Mouse (Mus musculus): ENCODE results near the gene C2cd4a. TPM values are rescaled to one million over a fixed set of nuclear protein-coding genes. Genes with fewer than 3 reads are reported as not detected.
A peak's percentile ranks its signal among the peaks of the same experiment; 100 is the strongest.

Gene C2cd4a
- total and polyA plus RNA-seq, 3 experiments: 7.8 to 251 (median 13.2) TPM

DNA sequence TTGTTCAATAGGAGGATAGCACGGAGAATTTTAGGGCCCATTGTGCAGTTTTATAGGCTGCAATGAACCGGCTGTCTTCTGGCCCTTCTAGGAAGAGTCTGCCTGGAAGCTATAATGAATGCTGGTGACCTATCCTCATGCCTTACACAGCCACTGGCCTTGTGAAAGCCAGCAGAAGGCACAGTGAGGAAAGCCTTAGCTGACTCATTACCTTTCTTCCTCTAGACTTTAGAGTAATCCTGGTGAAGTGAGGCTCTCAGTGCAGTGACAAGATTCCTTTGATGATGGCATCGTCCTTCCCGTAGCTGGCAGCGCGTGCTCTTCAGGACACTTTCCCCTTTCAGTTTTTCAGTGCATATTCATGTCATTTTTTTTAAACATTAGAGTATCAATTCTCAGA lies 35.3 kb upstream of the C2cd4a start:
- DNase-seq (ENCODE audit: low spot score): no peak
- TF ChIP-seq CTCF (IDR thresholded peaks at IDR 0.05; ENCODE audit: low read depth, low read length): no peak
- no peak for TF ChIP-seq POLR2AphosphoS5 (IDR thresholded peaks at IDR 0.05; ENCODE audit: insufficient replicate concordance, low read depth, low read length)
- TF ChIP-seq TAL1 (conservative IDR thresholded peaks at IDR 0.05; ENCODE audit: low read depth, low read length): no peak
- TF ChIP-seq GATA1 (IDR thresholded peaks at IDR 0.05; ENCODE audit: borderline replicate concordance, low read length): no peak
- no peak for TF ChIP-seq GATA2 (IDR thresholded peaks at IDR 0.05; ENCODE audit: borderline replicate concordance, low read depth, low read length)
- no peaks in the 10 kb centered on the region for H3K27me3 ChIP-seq (ENCODE audit: insufficient read depth, low read length)
- no peak for ATAC-seq (ENCODE audit: extremely low read depth, insufficient number of reproducible peaks, low FRiP score, poor library complexity, severe bottlenecking)
- no peak overlapping the region for H3K4me3 ChIP-seq (ENCODE audit: low read depth, low read length)
- peaks cover 79% of the 10 kb centered on the region for H3K36me3 ChIP-seq (replicated peaks)
- H3K4me1 ChIP-seq (ENCODE audit: insufficient read depth, low read depth, low read length): peaks cover 77% of the 10 kb centered on the region
- H3K9me3 ChIP-seq (replicated peaks): no peaks in the 10 kb centered on the region

DNA sequence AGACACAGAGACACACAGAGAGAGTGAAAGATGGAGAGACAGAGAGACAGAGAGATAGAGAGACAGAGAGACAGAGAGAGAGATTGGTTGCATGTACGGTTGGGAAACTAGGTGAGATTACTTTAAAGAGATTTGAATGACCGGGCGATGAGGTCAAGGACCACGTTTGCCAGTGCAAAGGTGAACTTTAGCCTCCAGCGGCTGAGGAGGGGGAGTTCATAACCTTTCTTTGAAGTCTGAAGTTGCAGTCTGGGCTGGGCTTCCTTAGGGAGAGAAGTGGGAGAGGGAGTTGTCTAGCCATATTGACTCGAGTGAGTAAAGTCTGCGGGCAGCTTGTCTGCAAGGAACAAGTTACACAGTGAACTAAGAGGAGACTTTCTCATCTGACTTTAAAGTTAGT lies 33.3 kb upstream of the C2cd4a start:
- Histone ChIP-seq H3K4me3 (ENCODE audit: low read depth, low read length) (no peak overlapping the region), H3K27me3 (ENCODE audit: insufficient read depth, low read length) (no peaks in the 10 kb centered on the region), H3K9me3 (replicated peaks) (no peaks in the 10 kb centered on the region), H3K4me1 (ENCODE audit: insufficient read depth, low read depth, low read length) (peaks cover 77% of the 10 kb centered on the region), H3K36me3 (replicated peaks) (peaks cover 75% of the 10 kb centered on the region)
- TF ChIP-seq POLR2AphosphoS5 (IDR thresholded peaks at IDR 0.05; ENCODE audit: insufficient replicate concordance, low read depth, low read length) (no peak), TAL1 (conservative IDR thresholded peaks at IDR 0.05; ENCODE audit: low read depth, low read length) (no peak), GATA2 (IDR thresholded peaks at IDR 0.05; ENCODE audit: borderline replicate concordance, low read depth, low read length) (no peak), CTCF (IDR thresholded peaks at IDR 0.05; ENCODE audit: low read depth, low read length) (no peak), GATA1 (IDR thresholded peaks at IDR 0.05; ENCODE audit: borderline replicate concordance, low read length) (no peak)
- no peak for ATAC-seq (ENCODE audit: extremely low read depth, insufficient number of reproducible peaks, low FRiP score, poor library complexity, severe bottlenecking)
- no peak for DNase-seq (ENCODE audit: low spot score)

DNA sequence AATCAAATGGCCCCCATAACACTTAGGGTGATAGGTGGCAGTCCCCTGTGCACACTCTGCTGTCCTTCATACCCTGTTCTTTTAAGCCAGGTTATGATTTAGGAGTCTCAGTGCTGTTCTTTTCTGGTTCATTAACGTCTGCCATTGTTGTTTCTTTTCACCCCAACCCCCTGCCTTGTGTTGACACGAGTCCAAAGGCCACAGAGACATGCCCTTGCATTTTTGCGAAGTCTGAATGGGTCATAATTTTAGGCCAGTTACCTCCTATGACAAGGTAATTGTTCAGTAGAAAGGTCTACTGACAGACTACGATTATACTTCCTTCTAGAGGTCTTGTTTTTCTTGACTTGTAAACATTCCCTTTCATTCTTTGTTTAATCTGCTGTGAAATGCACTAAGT lies 31.9 kb upstream of the C2cd4a start:
- no peak for ATAC-seq (ENCODE audit: extremely low read depth, insufficient number of reproducible peaks, low FRiP score, poor library complexity, severe bottlenecking)
- Histone ChIP-seq H3K4me1 (ENCODE audit: insufficient read depth, low read depth, low read length) (peaks cover 74% of the 10 kb centered on the region), H3K4me3 (ENCODE audit: low read depth, low read length) (no peak overlapping the region), H3K36me3 (replicated peaks) (peaks cover 72% of the 10 kb centered on the region), H3K9me3 (replicated peaks) (no peaks in the 10 kb centered on the region), H3K27me3 (ENCODE audit: insufficient read depth, low read length) (no peaks in the 10 kb centered on the region)
- no peak for TF ChIP-seq GATA2 (IDR thresholded peaks at IDR 0.05; ENCODE audit: borderline replicate concordance, low read depth, low read length)
- TF ChIP-seq CTCF (IDR thresholded peaks at IDR 0.05; ENCODE audit: low read depth, low read length): no peak
- TF ChIP-seq TAL1 (conservative IDR thresholded peaks at IDR 0.05; ENCODE audit: low read depth, low read length): no peak
- no peak for TF ChIP-seq POLR2AphosphoS5 (IDR thresholded peaks at IDR 0.05; ENCODE audit: insufficient replicate concordance, low read depth, low read length)
- TF ChIP-seq GATA1 (IDR thresholded peaks at IDR 0.05; ENCODE audit: borderline replicate concordance, low read length): no peak
- no peak for DNase-seq (ENCODE audit: low spot score)

GRCm38 (mm10) chr9:67863332-67863731 lies 31.2 kb upstream of the C2cd4a start:
- DNase-seq (ENCODE audit: low spot score) (no peak), ATAC-seq (ENCODE audit: extremely low read depth, insufficient number of reproducible peaks, low FRiP score, poor library complexity, severe bottlenecking) (peak; percentile 40; the same call in 1 of the 2 replicates)
- Histone ChIP-seq H3K36me3 (replicated peaks) (peaks cover 74% of the 10 kb centered on the region), H3K4me3 (ENCODE audit: low read depth, low read length) (no peak overlapping the region), H3K9me3 (replicated peaks) (no peaks in the 10 kb centered on the region), H3K27me3 (ENCODE audit: insufficient read depth, low read length) (no peaks in the 10 kb centered on the region), H3K4me1 (ENCODE audit: insufficient read depth, low read depth, low read length) (peaks cover 76% of the 10 kb centered on the region)
- TF ChIP-seq TAL1 (conservative IDR thresholded peaks at IDR 0.05; ENCODE audit: low read depth, low read length) (peak; percentile 46; the same call in 1 of the 2 replicates), POLR2AphosphoS5 (IDR thresholded peaks at IDR 0.05; ENCODE audit: insufficient replicate concordance, low read depth, low read length) (no peak)

GRCm38 (mm10) chr9:67860273-67860672 lies 28.1 kb upstream of the C2cd4a start:
- peaks cover 78% of the 10 kb centered on the region for H3K36me3 ChIP-seq (replicated peaks)
- TF ChIP-seq CTCF (IDR thresholded peaks at IDR 0.05; ENCODE audit: low read depth, low read length): no peak
- TF ChIP-seq TAL1 (conservative IDR thresholded peaks at IDR 0.05; ENCODE audit: low read depth, low read length): peak; percentile 59; the same call in 1 of the 2 replicates
- no peak for TF ChIP-seq GATA1 (IDR thresholded peaks at IDR 0.05; ENCODE audit: borderline replicate concordance, low read length)
- H3K4me3 ChIP-seq (ENCODE audit: low read depth, low read length): no peak overlapping the region
- H3K4me1 ChIP-seq (ENCODE audit: insufficient read depth, low read depth, low read length): peaks cover 68% of the 10 kb centered on the region
- H3K9me3 ChIP-seq (replicated peaks): no peaks in the 10 kb centered on the region
- DNase-seq (ENCODE audit: low spot score) (no peak), ATAC-seq (ENCODE audit: extremely low read depth, insufficient number of reproducible peaks, low FRiP score, poor library complexity, severe bottlenecking) (peak; percentile 8; the same call in 1 of the 2 replicates)
- no peaks in the 10 kb centered on the region for H3K27me3 ChIP-seq (ENCODE audit: insufficient read depth, low read length)

- H3K27me3 ChIP-seq (ENCODE audit: insufficient read depth, low read length): no peaks in the 10 kb centered on the region
- peaks cover 87% of the 10 kb centered on the region for H3K36me3 ChIP-seq (replicated peaks)
- H3K4me3 ChIP-seq (ENCODE audit: low read depth, low read length): no peak overlapping the region
- peaks cover 67% of the 10 kb centered on the region for H3K4me1 ChIP-seq (ENCODE audit: insufficient read depth, low read depth, low read length)
- no peaks in the 10 kb centered on the region for H3K9me3 ChIP-seq (replicated peaks)
- ATAC-seq (ENCODE audit: extremely low read depth, insufficient number of reproducible peaks, low FRiP score, poor library complexity, severe bottlenecking): peak; percentile 40
- no peak for DNase-seq (ENCODE audit: low spot score)
- TF ChIP-seq POLR2AphosphoS5 (IDR thresholded peaks at IDR 0.05; ENCODE audit: insufficient replicate concordance, low read depth, low read length) (no peak), GATA2 (IDR thresholded peaks at IDR 0.05; ENCODE audit: borderline replicate concordance, low read depth, low read length) (no peak), CTCF (IDR thresholded peaks at IDR 0.05; ENCODE audit: low read depth, low read length) (peak; percentile 18; the same call in 1 of the 2 replicates), GATA1 (IDR thresholded peaks at IDR 0.05; ENCODE audit: borderline replicate concordance, low read length) (no peak), TAL1 (conservative IDR thresholded peaks at IDR 0.05; ENCODE audit: low read depth, low read length) (no peak)
Observed at GRCm38 (mm10) chr9:67851150-67851549, 19.0 kb upstream of the C2cd4a start.

DNA sequence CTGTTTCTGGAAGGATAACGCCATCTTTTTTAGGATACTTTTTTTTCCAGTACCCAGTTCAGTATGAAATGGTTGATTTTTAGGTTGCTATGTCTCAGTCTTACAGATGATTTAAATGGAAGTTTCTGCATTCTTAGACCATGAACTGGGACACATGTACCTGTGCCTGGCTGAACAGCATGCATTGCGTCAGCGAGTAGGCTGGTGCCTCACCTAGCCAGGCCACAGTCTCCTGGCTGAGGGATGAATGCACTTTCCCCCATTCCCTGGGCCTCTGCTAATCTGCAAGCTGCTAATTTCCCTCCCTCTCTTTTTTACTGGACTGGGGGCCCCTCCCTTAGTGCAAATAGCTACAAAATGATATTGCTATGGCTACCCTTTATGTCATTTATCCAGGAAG lies 17.7 kb upstream of the C2cd4a start:
- H3K27me3 ChIP-seq (ENCODE audit: insufficient read depth, low read length): no peaks in the 10 kb centered on the region
- H3K4me3 ChIP-seq (ENCODE audit: low read depth, low read length): peak overlapping the region; percentile 45; the same call in 1 of the 2 replicates
- no peaks in the 10 kb centered on the region for H3K9me3 ChIP-seq (replicated peaks)
- no peak for ATAC-seq (ENCODE audit: extremely low read depth, insufficient number of reproducible peaks, low FRiP score, poor library complexity, severe bottlenecking)
- TF ChIP-seq GATA1 (IDR thresholded peaks at IDR 0.05; ENCODE audit: borderline replicate concordance, low read length): no peak
- TF ChIP-seq GATA2 (IDR thresholded peaks at IDR 0.05; ENCODE audit: borderline replicate concordance, low read depth, low read length): no peak
- no peak for TF ChIP-seq POLR2AphosphoS5 (IDR thresholded peaks at IDR 0.05; ENCODE audit: insufficient replicate concordance, low read depth, low read length)
- no peak for TF ChIP-seq CTCF (IDR thresholded peaks at IDR 0.05; ENCODE audit: low read depth, low read length)
- no peak for TF ChIP-seq TAL1 (conservative IDR thresholded peaks at IDR 0.05; ENCODE audit: low read depth, low read length)
- peaks cover 71% of the 10 kb centered on the region for H3K4me1 ChIP-seq (ENCODE audit: insufficient read depth, low read depth, low read length)
- H3K36me3 ChIP-seq (replicated peaks): peaks cover 86% of the 10 kb centered on the region
- DNase-seq (ENCODE audit: low spot score): no peak
